Mouse (Mus musculus) kidney, adult 8-10 months (tissue): ENCODE measurements around the gene Ptbp1.

Experiments
- DNase-seq, 2 experiments: peaks; one replicate each; pipeline ENCODE4 v3.0.0; 2022

Gene Ptbp1

DNA sequence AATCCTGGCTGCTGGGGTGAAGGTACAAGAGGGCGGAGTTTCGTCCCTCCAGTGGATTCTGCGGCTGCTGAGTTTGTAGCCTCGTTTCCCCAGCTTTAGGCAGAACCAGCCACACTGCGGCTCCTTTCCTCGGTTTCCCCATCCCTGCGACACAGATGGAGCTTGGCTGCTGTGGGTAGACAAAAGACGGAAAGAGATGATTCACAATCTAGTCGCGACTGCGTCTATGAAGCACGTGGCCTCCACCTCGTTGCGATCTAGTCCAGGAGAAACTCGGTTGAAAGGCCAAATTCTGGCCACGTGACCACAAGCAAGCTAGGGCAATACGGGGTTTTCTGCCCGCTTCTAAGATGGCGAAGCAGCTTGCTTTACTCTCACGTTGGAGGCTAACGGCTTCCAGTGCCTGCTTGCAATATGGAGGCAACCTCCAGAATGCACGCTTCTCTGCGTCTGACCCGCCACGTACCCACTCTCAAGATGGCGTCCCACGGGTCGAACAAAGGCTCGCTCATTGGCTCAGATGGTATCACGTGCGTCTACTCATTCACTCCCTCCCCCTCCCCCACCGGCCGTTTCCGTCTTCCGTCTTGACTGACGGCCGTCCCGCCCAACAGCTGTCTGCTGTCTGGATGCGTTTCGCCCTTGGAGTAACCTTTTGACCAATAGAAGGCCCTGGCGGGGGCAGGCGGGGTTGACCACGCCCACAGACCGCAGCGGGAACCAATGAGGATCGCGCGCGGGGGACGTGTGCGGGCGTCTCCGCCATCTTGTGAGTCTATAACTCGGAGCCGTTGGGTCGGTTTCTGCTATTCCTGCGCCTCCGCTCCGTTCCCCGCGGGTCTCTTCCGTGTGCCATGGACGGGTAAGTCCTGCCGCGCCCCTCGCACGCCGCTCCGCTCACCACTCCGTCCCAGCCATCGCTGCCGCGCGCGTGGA is at the start of gene Ptbp1:
Ptbp1 (plus strand) TSS at position 568 of the 936 bp plus-strand sequence.
- DNase-seq, result peak; percentile 99

DNA sequence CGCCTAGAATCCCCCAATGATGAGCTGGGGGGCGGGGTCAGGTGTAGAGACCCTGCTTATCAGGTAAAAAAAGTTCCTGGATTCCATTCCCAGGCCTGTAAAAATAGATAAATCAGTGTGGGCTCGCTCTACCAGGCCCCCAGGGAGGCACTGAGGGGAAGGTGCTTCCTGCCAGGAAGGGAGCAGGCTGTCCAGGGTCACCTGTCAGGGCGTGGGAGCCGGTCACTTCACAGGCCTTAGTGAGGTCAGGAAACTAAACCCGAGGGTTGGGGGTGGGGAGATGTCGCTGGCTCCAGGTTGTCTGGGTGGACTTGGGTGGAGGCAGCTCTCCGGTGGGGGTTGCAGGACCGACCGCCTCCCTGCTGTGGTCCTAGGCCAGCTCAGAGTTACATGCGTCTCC is 48.6 kb upstream of the Ptbp1 start:
- DNase-seq, result peak; percentile 57 to 75

- DNase-seq, result no peak
Observed at GRCm38 (mm10) chr10:79806331-79806730, 47.9 kb upstream of the Ptbp1 start.

GRCm38 (mm10) chr10:79806972-79807371 is 47.3 kb upstream of the Ptbp1 start:
- no peak for DNase-seq

- peak in 1 of 2 experiments; percentile 54 for DNase-seq
Observed at GRCm38 (mm10) chr10:79807826-79808225, 46.4 kb upstream of the Ptbp1 start.

- no peak for DNase-seq
Observed at GRCm38 (mm10) chr10:79808728-79809127, 45.5 kb upstream of the Ptbp1 start.

DNA sequence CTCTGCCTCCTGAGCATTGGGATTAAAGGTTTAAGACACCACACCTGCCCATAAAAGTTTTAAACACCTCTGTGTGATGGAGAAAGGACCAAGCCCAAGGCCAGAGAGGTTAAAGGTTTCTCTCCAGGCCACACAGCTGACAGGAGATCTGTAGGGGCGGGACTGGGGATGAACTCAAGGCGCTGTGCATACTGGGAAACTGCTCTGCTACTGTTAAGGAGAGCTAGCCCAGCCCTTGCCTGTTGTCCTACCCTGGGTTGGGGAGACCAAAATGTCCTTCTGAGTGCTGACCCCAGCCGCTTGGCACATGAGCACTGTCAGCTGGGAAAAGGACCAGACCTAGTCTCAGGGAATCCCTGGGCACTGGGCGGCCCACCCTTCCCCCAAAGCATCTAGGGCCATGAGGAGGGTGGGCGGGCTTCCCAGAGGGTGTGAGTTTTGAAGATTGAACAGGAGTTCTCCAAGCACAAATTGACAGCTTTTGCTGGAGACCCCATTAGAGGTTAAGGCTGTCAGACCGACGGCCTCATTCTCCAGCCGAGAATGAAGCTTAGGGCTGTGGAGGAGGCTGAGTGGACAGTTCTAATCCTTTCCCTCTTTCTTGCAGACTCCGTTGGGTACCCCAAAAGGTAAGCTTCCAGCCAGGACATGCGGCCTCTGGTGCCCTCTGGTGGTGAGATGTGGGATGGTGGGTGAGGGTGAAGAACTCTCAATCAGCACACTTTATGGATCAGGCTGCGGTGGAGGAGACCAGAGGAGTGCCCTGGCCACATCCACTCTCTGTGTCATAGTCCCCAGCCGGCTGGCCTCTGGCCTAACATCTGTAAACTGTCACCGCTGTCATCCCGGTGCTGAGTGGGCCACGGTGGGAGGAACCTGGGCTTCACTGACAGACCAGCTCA is 42.2 kb upstream of the Ptbp1 start:
- DNase-seq, result peak; percentile 75 to 90

DNA sequence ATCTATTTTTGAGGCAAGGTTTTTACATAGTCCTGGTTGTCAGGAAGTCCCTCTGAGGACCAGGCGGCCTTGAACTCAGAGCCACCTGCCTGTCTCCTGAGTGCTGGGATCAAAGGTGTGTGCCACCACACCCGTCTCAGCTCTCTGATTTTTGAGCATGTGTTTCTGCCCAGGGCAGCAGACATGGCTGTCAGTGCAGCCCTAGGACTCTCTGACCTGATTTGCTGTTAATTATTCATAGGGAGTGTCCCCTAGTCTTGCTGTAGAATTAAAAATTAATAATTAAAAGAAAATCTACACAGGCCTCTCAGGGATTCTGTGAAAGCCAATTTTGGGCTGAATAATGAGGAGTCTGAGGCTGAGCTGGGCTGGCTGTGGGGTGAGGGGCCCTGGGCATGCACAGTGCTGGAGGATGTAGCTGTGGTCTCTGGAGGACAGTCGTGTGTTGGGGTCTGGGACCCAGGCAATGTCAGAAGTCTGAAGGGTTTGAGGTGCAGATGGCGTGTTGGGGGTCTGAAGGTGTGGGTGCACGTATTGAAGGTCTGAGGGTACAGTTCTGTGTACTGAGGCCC is 39.9 kb upstream of the Ptbp1 start:
- DNase-seq, result peak; percentile 71 to 88

DNA sequence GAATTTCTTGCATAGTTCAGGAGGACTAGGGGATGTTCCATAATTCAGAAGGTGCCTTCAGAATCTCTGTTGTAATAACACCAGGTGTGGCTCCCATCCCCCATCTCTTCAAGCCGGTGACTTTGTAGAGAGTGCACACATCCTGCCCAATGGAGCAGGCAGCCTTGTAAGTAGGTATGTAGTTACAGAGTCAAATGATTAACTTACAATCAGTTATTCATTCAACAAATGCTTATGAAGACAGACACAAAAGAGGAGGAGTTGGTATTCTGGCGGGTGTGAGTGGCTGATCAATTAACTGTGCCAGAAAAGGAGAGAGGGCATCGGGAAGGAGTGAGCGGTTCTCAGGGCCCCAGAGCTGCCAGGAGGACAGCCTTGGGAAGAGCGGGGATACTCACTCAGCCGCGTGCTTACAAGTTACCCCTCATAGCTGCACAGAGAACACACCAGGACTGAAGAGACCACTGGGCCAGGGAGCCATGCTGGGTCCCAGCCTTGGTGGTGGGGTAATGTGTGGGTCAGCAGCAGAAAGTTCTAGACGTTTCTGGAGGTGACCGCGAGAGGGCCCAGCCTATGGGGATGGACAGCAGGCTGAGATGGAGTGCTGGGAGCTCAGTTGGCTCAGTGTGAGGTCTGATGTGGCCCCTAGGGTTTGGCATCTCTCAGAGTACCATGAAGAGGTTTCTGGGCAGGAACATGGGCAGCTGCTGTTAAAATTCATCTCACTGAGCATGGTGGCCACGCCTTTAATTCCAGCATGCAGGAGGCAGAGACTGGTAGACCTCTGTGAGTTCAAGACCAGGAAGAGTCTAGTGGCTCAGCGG is 38.3 kb upstream of the Ptbp1 start:
- DNase-seq, result peak; percentile 84 to 92

DNA sequence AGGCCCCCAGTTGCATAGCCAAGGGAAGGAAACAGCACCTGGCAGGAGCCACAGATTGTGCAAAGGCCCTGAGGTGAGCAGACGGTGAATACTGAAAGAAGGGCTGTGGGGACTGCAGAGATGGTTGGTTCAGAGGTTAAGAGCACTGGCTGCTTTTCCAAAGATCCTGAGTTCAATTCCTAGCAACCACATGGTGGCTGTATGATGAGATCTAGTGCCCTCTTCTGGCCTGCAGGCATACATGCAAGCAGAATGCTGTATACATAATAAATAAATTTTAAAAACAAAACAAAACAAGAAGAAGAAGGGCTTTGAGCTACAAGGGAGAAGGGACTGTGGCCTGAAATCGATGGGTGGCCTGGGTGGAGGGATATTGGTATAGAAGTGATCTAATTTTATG is 37.1 kb upstream of the Ptbp1 start:
- DNase-seq, result no peak

DNA sequence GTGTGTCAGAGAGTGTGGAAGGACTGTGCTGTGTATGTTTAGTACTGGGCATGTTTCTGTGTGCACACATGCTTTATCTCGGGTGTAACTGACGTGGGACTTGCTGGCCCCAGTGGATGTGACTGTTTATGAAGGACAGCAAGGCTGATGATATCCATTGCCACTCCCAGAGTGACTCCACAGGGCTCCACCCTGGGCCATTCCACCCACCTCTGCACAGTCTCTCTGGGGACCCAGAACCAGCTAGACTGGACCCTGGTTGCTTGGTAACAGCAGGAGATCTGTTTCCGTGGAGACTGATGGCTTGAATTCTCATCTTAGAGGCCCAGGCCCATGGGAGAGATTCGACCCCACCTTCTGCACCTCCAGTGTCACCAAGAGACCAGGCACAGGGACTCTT is 36.0 kb upstream of the Ptbp1 start:
- no peak for DNase-seq

DNA sequence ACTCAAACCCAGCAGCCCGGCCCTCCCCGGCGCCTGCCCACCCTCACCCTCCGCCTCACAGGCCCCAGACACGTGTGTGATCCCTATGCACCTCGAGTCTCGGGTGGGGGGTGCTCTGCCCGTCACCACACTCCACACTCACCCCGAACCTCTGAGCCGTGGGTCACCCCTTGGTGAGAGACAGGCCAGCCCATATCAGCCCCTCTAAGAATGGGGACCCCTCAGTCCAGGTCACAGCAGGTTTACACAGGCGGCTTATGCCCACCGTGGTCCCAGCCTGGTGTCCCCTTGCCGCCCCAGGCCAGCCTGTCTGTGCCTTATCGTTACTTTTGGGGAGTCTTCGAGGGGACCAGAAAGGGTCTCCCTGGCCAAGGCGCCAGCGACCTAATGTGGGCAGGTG is 34.6 kb upstream of the Ptbp1 start:
- DNase-seq, result no peak

GRCm38 (mm10) chr10:79820277-79820676 is 34.0 kb upstream of the Ptbp1 start:
- DNase-seq, result no peak

DNA sequence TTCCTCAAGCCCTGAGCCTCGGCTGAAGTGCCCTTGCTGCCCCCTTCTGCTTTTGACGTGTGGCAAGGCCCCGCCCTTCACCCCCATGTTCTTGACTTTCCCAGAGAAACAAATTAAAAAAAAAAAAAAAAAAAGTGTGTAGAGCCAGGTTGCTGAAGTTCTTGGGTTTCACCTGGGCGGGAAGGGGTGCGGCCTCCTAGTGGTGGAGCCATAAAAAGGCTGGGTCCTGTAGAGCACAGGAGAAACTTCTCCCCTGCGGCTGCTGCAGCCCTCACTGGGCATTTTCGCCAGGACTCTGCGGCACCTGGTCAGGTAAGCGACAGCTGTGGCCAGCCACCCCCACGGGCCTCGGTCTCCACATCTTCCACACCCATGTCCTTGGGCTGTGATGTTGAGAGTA is 33.4 kb upstream of the Ptbp1 start, which contains the start of gene Misp:
Misp (plus strand) TSS at position 208 of the 400 bp plus-strand sequence.
- peak; percentile 48 to 68 for DNase-seq

- no peak for DNase-seq
Observed at GRCm38 (mm10) chr10:79821731-79822130, 32.5 kb upstream of the Ptbp1 start.

- peak; percentile 84 to 85 for DNase-seq
Observed at GRCm38 (mm10) chr10:79822372-79822771, 31.9 kb upstream of the Ptbp1 start.

DNA sequence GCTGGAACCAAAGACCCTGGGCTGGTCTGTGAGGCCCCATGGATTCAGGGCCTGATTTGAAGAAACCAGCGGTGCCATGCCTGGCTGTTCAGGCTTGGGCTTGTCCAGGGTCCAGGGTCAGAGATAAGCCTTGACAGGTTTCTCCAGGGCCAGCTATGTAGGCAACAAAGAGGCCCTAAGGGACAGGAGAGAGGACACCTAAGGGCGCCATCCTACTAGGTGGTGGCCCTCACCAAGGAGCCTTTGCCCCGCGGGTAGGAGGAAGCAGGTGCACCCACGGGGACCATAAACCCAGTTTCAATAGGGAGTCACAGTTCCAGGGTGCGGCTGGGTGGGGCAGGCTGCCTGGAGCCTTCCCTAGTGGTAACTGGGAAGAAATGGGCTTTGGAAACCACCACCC is 31.2 kb upstream of the Ptbp1 start:
- no peak for DNase-seq

GRCm38 (mm10) chr10:79824413-79824812 is 29.8 kb upstream of the Ptbp1 start:
- DNase-seq, result no peak

GRCm38 (mm10) chr10:79831583-79831982 is 22.6 kb upstream of the Ptbp1 start:
- DNase-seq, result no peak

DNA sequence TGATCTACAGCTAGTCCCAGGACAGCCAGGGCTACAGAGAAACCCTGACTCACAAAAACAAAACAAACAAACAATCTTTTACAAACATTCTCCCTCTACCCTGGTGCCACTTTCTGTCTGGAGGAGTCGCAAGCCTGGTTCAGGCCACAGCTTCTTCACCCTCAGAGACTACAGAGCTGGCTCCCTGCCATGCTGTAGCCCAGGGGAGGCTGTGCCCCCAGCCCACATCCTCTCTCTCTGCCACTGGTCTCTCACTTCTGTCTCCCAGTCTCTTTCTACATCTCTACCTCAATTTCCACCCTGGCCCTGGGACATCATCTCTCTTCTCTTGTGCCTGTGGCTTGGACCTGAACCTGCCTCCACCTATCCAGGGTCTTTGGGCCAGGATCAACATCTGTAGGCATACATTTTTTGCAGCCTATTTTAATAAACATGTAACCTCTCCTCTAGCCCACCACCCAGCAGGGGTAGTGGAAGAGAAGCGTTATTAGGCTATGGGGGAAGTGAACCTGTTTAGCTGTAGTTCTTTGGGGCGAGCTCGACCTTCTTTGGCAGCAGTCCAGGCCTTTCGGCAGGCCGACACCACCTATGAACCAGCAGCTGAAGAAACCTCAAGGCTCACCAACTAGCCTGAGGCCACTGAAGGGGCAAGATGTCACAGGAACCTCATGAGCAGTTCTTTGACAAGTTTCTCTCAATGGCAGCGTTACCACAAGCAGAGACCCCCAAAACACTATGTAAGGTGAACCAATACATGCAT is 22.0 kb upstream of the Ptbp1 start:
- DNase-seq, result no peak

DNA sequence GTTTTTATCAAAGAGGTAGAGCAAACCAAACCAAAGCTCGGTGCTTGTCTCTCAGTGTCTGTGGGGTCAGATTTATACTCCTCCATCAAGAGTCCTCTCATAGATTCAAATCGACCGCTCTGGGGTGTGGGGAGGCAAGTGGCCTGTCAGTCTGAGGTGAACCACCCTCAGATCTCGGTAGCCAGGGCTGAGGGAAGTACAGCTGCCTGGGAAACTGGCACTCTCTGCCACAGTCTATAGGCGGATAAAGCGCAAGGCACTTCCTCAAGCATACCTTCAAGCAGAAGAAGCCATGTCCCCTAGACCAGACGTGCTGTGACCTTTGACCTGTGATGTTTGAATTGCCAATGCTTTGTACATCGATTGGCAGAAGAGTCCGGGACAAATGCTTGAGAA is 21.4 kb upstream of the Ptbp1 start:
- DNase-seq, result no peak
